Mouse (Mus musculus) neural tube, embryonic 10.5 days (tissue): Measurements from ENCODE around the gene Eef1akmt2.
A peak's percentile ranks its signal among the peaks of the same experiment; 100 is the strongest.

ENCODE experiments used
- DNase-seq: peaks from one replicate; pipeline ENCODE4 v3.0.0-alpha.2; 2017; ENCODE audit warnings: low spot score; ENCODE audit errors: extremely low spot score

Eef1akmt2 gene

GRCm38 (mm10) chr7:132852173-132852844 is at the start of gene Eef1akmt2:
Eef1akmt2 (minus strand) TSS chr7:132852673.
- DNase-seq = peak; percentile 88

GRCm38 (mm10) chr7:132900826-132901531 is 48.5 kb upstream of the Eef1akmt2 start:
- DNase-seq = no peak

GRCm38 (mm10) chr7:132898234-132898633 is 45.8 kb upstream of the Eef1akmt2 start:
- DNase-seq = no peak

- no peak for DNase-seq
These were observed 44.8 kb upstream of the Eef1akmt2 start for GRCm38 (mm10) chr7:132897258-132897657.

GRCm38 (mm10) chr7:132896206-132896815 is 43.8 kb upstream of the Eef1akmt2 start:
- DNase-seq = no peak

- DNase-seq = no peak
These were observed 42.5 kb upstream of the Eef1akmt2 start for GRCm38 (mm10) chr7:132894841-132895555.

- DNase-seq = no peak
These were observed 40.9 kb upstream of the Eef1akmt2 start for GRCm38 (mm10) chr7:132893336-132893735.

- DNase-seq = no peak
These were observed 40.3 kb upstream of the Eef1akmt2 start for GRCm38 (mm10) chr7:132892806-132893205.

- DNase-seq = no peak
These were observed 39.8 kb upstream of the Eef1akmt2 start for GRCm38 (mm10) chr7:132892311-132892661.

GRCm38 (mm10) chr7:132891561-132892310 is 39.3 kb upstream of the Eef1akmt2 start:
- no peak for DNase-seq

- DNase-seq = no peak
These were observed 37.7 kb upstream of the Eef1akmt2 start for GRCm38 (mm10) chr7:132890201-132890600.

GRCm38 (mm10) chr7:132889691-132890090 is 37.2 kb upstream of the Eef1akmt2 start:
- DNase-seq = no peak

- DNase-seq = no peak
These were observed 36.2 kb upstream of the Eef1akmt2 start for GRCm38 (mm10) chr7:132888518-132889249.

- no peak for DNase-seq
These were observed 35.6 kb upstream of the Eef1akmt2 start for GRCm38 (mm10) chr7:132888052-132888451.

- DNase-seq = no peak
These were observed 34.7 kb upstream of the Eef1akmt2 start for GRCm38 (mm10) chr7:132887019-132887804.

- no peak for DNase-seq
These were observed 31.6 kb upstream of the Eef1akmt2 start for GRCm38 (mm10) chr7:132884031-132884430.

- no peak for DNase-seq
These were observed 29.9 kb upstream of the Eef1akmt2 start for GRCm38 (mm10) chr7:132882343-132882742.

GRCm38 (mm10) chr7:132880276-132880675 is 27.8 kb upstream of the Eef1akmt2 start:
- DNase-seq = no peak

- no peak for DNase-seq
These were observed 23.1 kb upstream of the Eef1akmt2 start for GRCm38 (mm10) chr7:132875391-132876086.
